Mouse (Mus musculus) midbrain, embryonic 12.5 days (tissue): ENCODE results near the gene Heatr4. TPM values are rescaled to one million over a fixed set of nuclear protein-coding genes. Genes with fewer than 3 reads are reported as not detected.
A peak's percentile ranks its signal among the peaks of the same experiment; 100 is the strongest.
"Not testable (repeated sequence)": the region's sequence is repeated elsewhere in the genome, so short reads cannot be mapped to it uniquely, and the experiment has no call there.

ENCODE experiments used
- ATAC-seq: fragments of 200-750 bp; cut with Nextera tagmentation; 2 replicates; pipeline ENCODE4 v1.8.0; 2017; ENCODE audit warnings: low read depth, moderate TSS enrichment, moderate library complexity; ENCODE audit not compliant: low FRiP score
- H3K27ac ChIP-seq: fragments of 300-500 bp; sonication (generic); replicated peaks from 2 replicates; pipeline ENCODE4 v1.5.1; 2016; ENCODE audit warnings: mild to moderate bottlenecking
- H3K27me3 ChIP-seq: fragments of 300-500 bp; sonication (generic); 2 replicates; pipeline ENCODE4 v1.6.1; 2016; ENCODE audit warnings: mild to moderate bottlenecking
- H3K36me3 ChIP-seq: fragments of 300-500 bp; sonication (generic); 2 replicates; pipeline ENCODE4 v1.6.1; 2016
- H3K4me1 ChIP-seq: fragments of 300-500 bp; sonication (generic); 2 replicates; pipeline ENCODE4 v1.6.1; 2016
- H3K4me2 ChIP-seq: fragments of 300-500 bp; sonication (generic); replicated peaks from 2 replicates; pipeline ENCODE4 v1.6.1; 2016; ENCODE audit warnings: mild to moderate bottlenecking, moderate library complexity
- H3K4me3 ChIP-seq: fragments of 300-500 bp; sonication (generic); 2 replicates; pipeline ENCODE4 v1.5.1; 2016; ENCODE audit warnings: mild to moderate bottlenecking
- H3K9ac ChIP-seq: fragments of 300-500 bp; sonication (generic); replicated peaks from 2 replicates; pipeline ENCODE4 v1.6.1; 2016; ENCODE audit warnings: mild to moderate bottlenecking, moderate library complexity
- H3K9me3 ChIP-seq: fragments of 300-500 bp; sonication (generic); 2 replicates; pipeline ENCODE4 v1.6.1; 2016; ENCODE audit warnings: mild to moderate bottlenecking
- WGBS: fragments of 180-500 bp; shearing (Covaris S2); methylation state at CpG from one replicate; pipeline ENCODE4 v1.1.7; 2016; 5-methylcytosine and 5-hydroxymethylcytosine counted together
- polyA plus RNA-seq: library from polyadenylated mRNA; unstranded; fragments of >200 nt; fragmentation: Nextera tagmentation; extraction: Ambion mirVana; gene quantifications from 2 replicates; pipeline ENCODE4 v1.2.1, GENCODE M21; 2016

Heatr4 gene
- polyA plus RNA-seq, 1 experiment from 2014 or later = not detected

GRCm38 (mm10) chr12:84013130-84013529 is 28.5 kb upstream of the Heatr4 start:
- Histone ChIP-seq H3K4me2 (no peak overlapping the region), H3K36me3 (no peaks in the 10 kb centered on the region), H3K4me1 (peaks cover 28% of the 10 kb centered on the region), H3K9ac (no peak overlapping the region), H3K4me3 (no peak overlapping the region), H3K27me3 (no peaks in the 10 kb centered on the region), H3K27ac (no peak overlapping the region), H3K9me3 (no peaks in the 10 kb centered on the region)
- ATAC-seq = no peak
- WGBS = 61% methylated on average over 6 of the region's 6 CpGs

- peak; percentile 71 for ATAC-seq
- H3K27ac ChIP-seq = peak overlapping the region; percentile 39; the same call in 1 of the 2 replicates
- H3K4me2 ChIP-seq = peak overlapping the region; percentile 55
- H3K4me1 ChIP-seq = peaks cover 28% of the 10 kb centered on the region
- H3K36me3 ChIP-seq = no peaks in the 10 kb centered on the region
- 24% methylated on average over 12 of the region's 12 CpGs for WGBS
- no peaks in the 10 kb centered on the region for H3K9me3 ChIP-seq
- 0 out of 2 replicates have a peak overlapping the region, but pooled peaks have one; percentile 2 for H3K4me3 ChIP-seq
- H3K9ac ChIP-seq = no peak overlapping the region
- H3K27me3 ChIP-seq = no peaks in the 10 kb centered on the region
Measured at GRCm38 (mm10) chr12:84011251-84012040, 26.8 kb upstream of the Heatr4 start.

- peak overlapping the region; percentile 55 for H3K4me2 ChIP-seq
- H3K4me1 ChIP-seq = peaks cover 28% of the 10 kb centered on the region
- no peaks in the 10 kb centered on the region for H3K36me3 ChIP-seq
- 65% methylated on average over 3 of the region's 3 CpGs for WGBS
- ATAC-seq = no peak
- H3K4me3 ChIP-seq = peak overlapping the region; percentile 48
- no peaks in the 10 kb centered on the region for H3K27me3 ChIP-seq
- H3K9me3 ChIP-seq = no peaks in the 10 kb centered on the region
- no peak overlapping the region for H3K27ac ChIP-seq
- no peak overlapping the region for H3K9ac ChIP-seq
Measured at GRCm38 (mm10) chr12:84010201-84010600, 25.5 kb upstream of the Heatr4 start.

GRCm38 (mm10) chr12:84009171-84009965 is 24.7 kb upstream of the Heatr4 start, which contains the start of gene Acot1:
TSS of gene Acot1 (plus strand) at chr12:84009490.
- ATAC-seq = peak; percentile 93
- not testable (repeated sequence) for H3K36me3 ChIP-seq, H3K27me3 ChIP-seq, H3K9me3 ChIP-seq
- H3K4me3 ChIP-seq = peak within 1 kb of the TSS; percentile 48
- 1% methylated on average over 66 of the region's 70 CpGs for WGBS
- peak within 1 kb of the TSS; percentile 55 for H3K4me2 ChIP-seq
- H3K27ac ChIP-seq = peak within 1 kb of the TSS; percentile 66
- peaks cover 28% of the 10 kb centered on the region for H3K4me1 ChIP-seq
- H3K9ac ChIP-seq = peak within 1 kb of the TSS; percentile 46

GRCm38 (mm10) chr12:84008729-84009128 is 24.1 kb upstream of the Heatr4 start:
- Histone ChIP-seq H3K9me3 (no peaks in the 10 kb centered on the region), H3K27me3 (no peaks in the 10 kb centered on the region), H3K4me2 (peak overlapping the region; percentile 55), H3K9ac (peak overlapping the region; percentile 46; the same call in 1 of the 2 replicates), H3K27ac (peak overlapping the region; percentile 66), H3K4me1 (peaks cover 28% of the 10 kb centered on the region), H3K36me3 (no peaks in the 10 kb centered on the region), H3K4me3 (peak overlapping the region; percentile 48; the same call in 1 of the 2 replicates)
- no peak for ATAC-seq
- WGBS = 46% methylated on average over 8 of the region's 8 CpGs

- no peak for ATAC-seq
- Histone ChIP-seq H3K27me3 (no peaks in the 10 kb centered on the region), H3K4me1 (peaks cover 28% of the 10 kb centered on the region), H3K4me3 (no peak overlapping the region), H3K4me2 (0 out of 2 replicates have a peak overlapping the region, but pooled peaks have one; percentile 55), H3K9ac (0 out of 2 replicates have a peak overlapping the region, but pooled peaks have one; percentile 46), H3K36me3 (no peaks in the 10 kb centered on the region), H3K9me3 (no peaks in the 10 kb centered on the region), H3K27ac (peak overlapping the region; percentile 66)
- 90% methylated on average over 12 of the region's 12 CpGs for WGBS
Measured at GRCm38 (mm10) chr12:84008251-84008650, 23.6 kb upstream of the Heatr4 start.

GRCm38 (mm10) chr12:84003866-84004265 is 19.2 kb upstream of the Heatr4 start:
- Histone ChIP-seq H3K27ac (no peak overlapping the region), H3K9ac (no peak overlapping the region), H3K36me3 (no peaks in the 10 kb centered on the region), H3K4me2 (no peak overlapping the region), H3K27me3 (no peaks in the 10 kb centered on the region), H3K4me3 (no peak overlapping the region), H3K4me1 (peaks cover 7% of the 10 kb centered on the region), H3K9me3 (peaks cover 5% of the 10 kb centered on the region)
- ATAC-seq = no peak
- WGBS = 94% methylated on average over 1 of the region's 1 CpGs

GRCm38 (mm10) chr12:84000418-84000817 is 15.8 kb upstream of the Heatr4 start:
- H3K9ac ChIP-seq = no peak overlapping the region
- peaks cover 5% of the 10 kb centered on the region for H3K9me3 ChIP-seq
- 90% methylated on average over 3 of the region's 3 CpGs for WGBS
- no peaks in the 10 kb centered on the region for H3K36me3 ChIP-seq
- H3K4me1 ChIP-seq = no peaks in the 10 kb centered on the region
- H3K4me3 ChIP-seq = no peak overlapping the region
- H3K27me3 ChIP-seq = no peaks in the 10 kb centered on the region
- H3K27ac ChIP-seq = no peak overlapping the region
- no peak for ATAC-seq
- H3K4me2 ChIP-seq = no peak overlapping the region

GRCm38 (mm10) chr12:83999237-83999636 is 14.6 kb upstream of the Heatr4 start:
- not testable (repeated sequence) for H3K27ac ChIP-seq, H3K27me3 ChIP-seq, H3K4me2 ChIP-seq, H3K4me3 ChIP-seq, H3K4me1 ChIP-seq, H3K36me3 ChIP-seq, ATAC-seq, H3K9ac ChIP-seq, H3K9me3 ChIP-seq
- 85% methylated on average over 8 of the region's 8 CpGs for WGBS

GRCm38 (mm10) chr12:83998341-83999107 is 13.9 kb upstream of the Heatr4 start:
- no peak for ATAC-seq
- 71% methylated on average over 11 of the region's 11 CpGs for WGBS
- Histone ChIP-seq H3K4me2 (no peak overlapping the region), H3K27ac (no peak overlapping the region), H3K4me1 (no peaks in the 10 kb centered on the region), H3K27me3 (no peaks in the 10 kb centered on the region), H3K9ac (no peak overlapping the region), H3K4me3 (no peak overlapping the region), H3K36me3 (no peaks in the 10 kb centered on the region), H3K9me3 (peaks cover 5% of the 10 kb centered on the region)

GRCm38 (mm10) chr12:83997221-83997620 is 12.6 kb upstream of the Heatr4 start:
- 0 out of 2 replicates have a peak, but pooled peaks cover 3% of the 10 kb centered on the region for H3K36me3 ChIP-seq

More at GRCm38 (mm10) chr12:83997221-83997620, 12.6 kb upstream of the Heatr4 start:
- Histone ChIP-seq H3K4me1 (no peaks in the 10 kb centered on the region), H3K9me3 (peaks cover 5% of the 10 kb centered on the region), H3K4me3 (no peak overlapping the region), H3K4me2 (no peak overlapping the region), H3K27me3 (no peaks in the 10 kb centered on the region), H3K27ac (no peak overlapping the region), H3K9ac (no peak overlapping the region)
- WGBS = 69% methylated on average over 2 of the region's 2 CpGs
- no peak for ATAC-seq
